Mouse (Mus musculus) adrenal gland, postnatal 14 days (tissue): ENCODE data around the gene Lhfpl4. TPM values are rescaled to one million over a fixed set of nuclear protein-coding genes. Genes with fewer than 3 reads are reported as not detected.

ENCODE experiments used
- DNase-seq: peaks from one replicate; pipeline ENCODE4 v3.0.0; 2021; ENCODE audit warnings: mixed read lengths
- long read RNA-seq, 2 experiments: library from polyadenylated mRNA; stranded (forward); transcript quantifications; one replicate each; pipeline ENCODE4 v2.0.0; 2021
- total RNA-seq: library from RNA; stranded (reverse); gene quantifications from 2 replicates; pipeline ENCODE4 v1.2.3, GENCODE M21; 2021

The Lhfpl4 gene
- total RNA-seq, result 4.1 and 4.2 TPM in 2 replicates
- long read RNA-seq, experiment 1, full-length matches to known transcripts, result 2 of 3 reads
- long read RNA-seq, experiment 1, partial matches to known transcripts, result 1 of 3 reads
- long read RNA-seq, experiment 1, other reads (novel, unspliced or antisense), result 0 of 3 reads
- long read RNA-seq, experiment 2, full-length matches to known transcripts, result 1 of 2 reads
- long read RNA-seq, experiment 2, partial matches to known transcripts, result 0 of 2 reads
- long read RNA-seq, experiment 2, other reads (novel, unspliced or antisense), result 1 of 2 reads

GRCm38 (mm10) chr6:113194841-113195595, at the start of gene Lhfpl4:
Lhfpl4 (minus strand) TSS chr6:113195384.
- DNase-seq, result peak; percentile 38

- no peak for DNase-seq
These were observed 47.6 kb upstream of the Lhfpl4 start for GRCm38 (mm10) chr6:113242753-113243152.

GRCm38 (mm10) chr6:113238442-113238841, 43.3 kb upstream of the Lhfpl4 start:
- peak; percentile 14 for DNase-seq

GRCm38 (mm10) chr6:113237542-113238270, 42.5 kb upstream of the Lhfpl4 start, which contains the start of gene Mtmr14:
Mtmr14 (plus strand) TSS chr6:113237843.
- DNase-seq, result peak; percentile 100

- no peak for DNase-seq
These were observed 40.0 kb upstream of the Lhfpl4 start for GRCm38 (mm10) chr6:113235141-113235540.

GRCm38 (mm10) chr6:113226705-113227104, 31.5 kb upstream of the Lhfpl4 start:
- DNase-seq, result no peak

- DNase-seq, result no peak
These were observed 30.6 kb upstream of the Lhfpl4 start for GRCm38 (mm10) chr6:113225798-113226197.

- DNase-seq, result no peak
These were observed 21.1 kb upstream of the Lhfpl4 start for GRCm38 (mm10) chr6:113216280-113216679.

- no peak for DNase-seq
These were observed 410 bp upstream of the Lhfpl4 start for GRCm38 (mm10) chr6:113195596-113195992.

- no peak for DNase-seq
These were observed 705 bp downstream of the Lhfpl4 start for GRCm38 (mm10) chr6:113194517-113194840.

- DNase-seq, result peak; percentile 70
These were observed 1.3 kb downstream of the Lhfpl4 start for GRCm38 (mm10) chr6:113193765-113194460.

GRCm38 (mm10) chr6:113184866-113185525, 10.2 kb downstream of the Lhfpl4 start:
- no peak for DNase-seq

GRCm38 (mm10) chr6:113184163-113184562, 11.0 kb downstream of the Lhfpl4 start:
- DNase-seq, result no peak

GRCm38 (mm10) chr6:113179195-113179733, 15.9 kb downstream of the Lhfpl4 start:
- DNase-seq, result no peak

- DNase-seq, result peak; percentile 34
These were observed 16.6 kb downstream of the Lhfpl4 start for GRCm38 (mm10) chr6:113178286-113179194.

- DNase-seq, result no peak
These were observed 18.6 kb downstream of the Lhfpl4 start for GRCm38 (mm10) chr6:113176613-113177012.

GRCm38 (mm10) chr6:113175469-113175868, 19.7 kb downstream of the Lhfpl4 start:
- no peak for DNase-seq

- peak; percentile 78 for DNase-seq
These were observed 22.6 kb downstream of the Lhfpl4 start for GRCm38 (mm10) chr6:113172568-113172967.

GRCm38 (mm10) chr6:113172011-113172410, 23.2 kb downstream of the Lhfpl4 start:
- DNase-seq, result no peak

- no peak for DNase-seq
These were observed 24.5 kb downstream of the Lhfpl4 start for GRCm38 (mm10) chr6:113170651-113171050.
